Mouse (Mus musculus) heart, embryonic 12.5 days (tissue): ENCODE results near the gene Minpp1. TPM values are rescaled to one million over a fixed set of nuclear protein-coding genes. Genes with fewer than 3 reads are reported as not detected.
"Not testable (repeated sequence)": the region's sequence is repeated elsewhere in the genome, so short reads cannot be mapped to it uniquely, and the experiment has no call there.

Experiments
- ATAC-seq: fragments of 200-750 bp; cut with Nextera tagmentation; 2 replicates; pipeline ENCODE4 v1.8.0; 2017; ENCODE audit warnings: moderate TSS enrichment, moderate library complexity; ENCODE audit not compliant: insufficient number of reproducible peaks, low FRiP score
- H3K27ac ChIP-seq: fragments of 300-500 bp; sonication (generic); 2 replicates; pipeline ENCODE4 v1.5.1; 2016; ENCODE audit warnings: mild to moderate bottlenecking, moderate library complexity; ENCODE audit not compliant: poor library complexity, severe bottlenecking
- H3K27me3 ChIP-seq: fragments of 300-500 bp; sonication (generic); replicated peaks from 2 replicates; pipeline ENCODE4 v1.6.1; 2016; ENCODE audit warnings: mild to moderate bottlenecking, moderate library complexity
- H3K36me3 ChIP-seq: fragments of 300-500 bp; sonication (generic); 2 replicates; pipeline ENCODE4 v1.6.1; 2016; ENCODE audit warnings: mild to moderate bottlenecking, moderate library complexity
- H3K4me1 ChIP-seq: fragments of 300-500 bp; sonication (generic); replicated peaks from 2 replicates; pipeline ENCODE4 v1.6.1; 2016; ENCODE audit warnings: mild to moderate bottlenecking
- H3K4me2 ChIP-seq: fragments of 300-500 bp; sonication (generic); 2 replicates; pipeline ENCODE4 v1.6.1; 2016; ENCODE audit warnings: mild to moderate bottlenecking, moderate library complexity
- H3K4me3 ChIP-seq: fragments of 300-500 bp; sonication (generic); 2 replicates; pipeline ENCODE4 v1.5.1; 2016; ENCODE audit warnings: mild to moderate bottlenecking
- H3K9ac ChIP-seq: fragments of 300-500 bp; sonication (generic); 2 replicates; pipeline ENCODE4 v1.6.1; 2016; ENCODE audit warnings: mild to moderate bottlenecking, moderate library complexity
- H3K9me3 ChIP-seq: fragments of 300-500 bp; sonication (generic); replicated peaks from 2 replicates; pipeline ENCODE4 v1.6.1; 2016; ENCODE audit warnings: mild to moderate bottlenecking, moderate library complexity
- WGBS: fragments of 180-500 bp; shearing (Covaris S2); methylation state at CpG from one replicate; pipeline ENCODE4 v1.1.7; 2016; 5-methylcytosine and 5-hydroxymethylcytosine counted together
- polyA plus RNA-seq: library from polyadenylated mRNA; unstranded; fragments of >200 nt; fragmentation: Nextera tagmentation; extraction: Ambion mirVana; gene quantifications from 2 replicates; pipeline ENCODE4 v1.2.1, GENCODE M21; 2016

Gene Minpp1
- polyA plus RNA-seq, 1 experiment from 2014 or later: 81.1 TPM

GRCm38 (mm10) chr19:32470570-32471263, 14.9 kb upstream of the Minpp1 start:
- Histone ChIP-seq H3K27me3 (no peaks in the 10 kb centered on the region), H3K4me2 (no peak overlapping the region), H3K4me1 (no peaks in the 10 kb centered on the region), H3K4me3 (no peak overlapping the region), H3K36me3 (no peaks in the 10 kb centered on the region), H3K9ac (no peak overlapping the region), H3K27ac (no peak overlapping the region), H3K9me3 (peaks cover 4% of the 10 kb centered on the region; the same call in 1 of the 2 replicates)
- WGBS: 85% methylated on average over 13 of the region's 13 CpGs
- ATAC-seq: peak; percentile 39; the same call in 1 of the 2 replicates

DNA sequence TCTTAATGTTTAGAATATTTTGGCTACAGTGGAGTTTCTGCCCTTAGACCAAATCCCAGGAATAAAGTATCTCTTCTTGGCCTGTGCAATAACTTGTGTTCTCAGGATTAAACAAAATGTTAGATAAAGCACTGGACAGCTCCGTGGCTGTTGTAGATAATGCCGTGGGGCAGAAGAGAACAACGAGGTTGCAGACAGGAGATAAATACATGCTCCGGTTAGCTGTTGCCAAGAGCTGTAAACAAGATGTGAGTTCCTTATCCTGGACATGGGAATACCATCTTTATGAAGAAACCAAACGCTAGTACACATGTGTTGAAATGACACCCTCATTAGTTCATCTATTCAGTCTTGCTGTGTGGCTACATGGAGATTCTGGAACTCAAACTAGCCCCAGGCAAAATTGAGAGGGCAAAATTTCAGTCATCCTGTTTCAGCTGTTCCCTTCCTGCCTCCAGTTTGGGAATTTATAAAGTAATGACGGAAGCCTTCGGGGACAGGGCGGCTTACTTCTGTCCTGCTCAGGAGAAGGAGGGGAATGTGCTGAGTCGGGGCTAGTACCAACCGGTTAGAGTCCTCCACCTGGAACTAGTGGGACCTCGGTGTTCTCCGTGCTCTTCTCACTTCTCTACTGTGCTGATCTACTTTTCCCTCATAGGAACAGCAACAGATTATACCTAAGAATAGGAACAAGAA, 9.4 kb upstream of the Minpp1 start:
- peak; percentile 79 for ATAC-seq
- H3K9ac ChIP-seq: no peak overlapping the region
- WGBS: 60% methylated on average over 12 of the region's 12 CpGs

GRCm38 (mm10) chr19:32476712-32477052, 8.9 kb upstream of the Minpp1 start:
- Histone ChIP-seq H3K9me3 (peaks cover 4% of the 10 kb centered on the region; the same call in 1 of the 2 replicates), H3K4me3 (no peak overlapping the region), H3K36me3 (no peaks in the 10 kb centered on the region), H3K4me1 (peaks cover 9% of the 10 kb centered on the region), H3K9ac (no peak overlapping the region), H3K27me3 (no peaks in the 10 kb centered on the region), H3K4me2 (no peak overlapping the region), H3K27ac (no peak overlapping the region)
- WGBS: 79% methylated on average over 4 of the region's 4 CpGs
- no peak for ATAC-seq

More for the DNA sequence above, 9.4 kb upstream of the Minpp1 start:
- Histone ChIP-seq H3K4me1 (peaks cover 4% of the 10 kb centered on the region; the same call in 1 of the 2 replicates), H3K27me3 (no peaks in the 10 kb centered on the region), H3K9me3 (peaks cover 4% of the 10 kb centered on the region; the same call in 1 of the 2 replicates), H3K27ac (no peak overlapping the region), H3K36me3 (no peaks in the 10 kb centered on the region), H3K4me3 (no peak overlapping the region), H3K4me2 (no peak overlapping the region)

GRCm38 (mm10) chr19:32480255-32480654, 5.3 kb upstream of the Minpp1 start:
- Histone ChIP-seq H3K4me1 (peaks cover 15% of the 10 kb centered on the region), H3K9ac (no peak overlapping the region), H3K4me2 (no peak overlapping the region), H3K36me3 (no peaks in the 10 kb centered on the region), H3K27me3 (no peaks in the 10 kb centered on the region), H3K9me3 (no peaks in the 10 kb centered on the region), H3K4me3 (no peak overlapping the region), H3K27ac (no peak overlapping the region)
- ATAC-seq: no peak
- WGBS: 75% methylated on average over 5 of the region's 5 CpGs

DNA sequence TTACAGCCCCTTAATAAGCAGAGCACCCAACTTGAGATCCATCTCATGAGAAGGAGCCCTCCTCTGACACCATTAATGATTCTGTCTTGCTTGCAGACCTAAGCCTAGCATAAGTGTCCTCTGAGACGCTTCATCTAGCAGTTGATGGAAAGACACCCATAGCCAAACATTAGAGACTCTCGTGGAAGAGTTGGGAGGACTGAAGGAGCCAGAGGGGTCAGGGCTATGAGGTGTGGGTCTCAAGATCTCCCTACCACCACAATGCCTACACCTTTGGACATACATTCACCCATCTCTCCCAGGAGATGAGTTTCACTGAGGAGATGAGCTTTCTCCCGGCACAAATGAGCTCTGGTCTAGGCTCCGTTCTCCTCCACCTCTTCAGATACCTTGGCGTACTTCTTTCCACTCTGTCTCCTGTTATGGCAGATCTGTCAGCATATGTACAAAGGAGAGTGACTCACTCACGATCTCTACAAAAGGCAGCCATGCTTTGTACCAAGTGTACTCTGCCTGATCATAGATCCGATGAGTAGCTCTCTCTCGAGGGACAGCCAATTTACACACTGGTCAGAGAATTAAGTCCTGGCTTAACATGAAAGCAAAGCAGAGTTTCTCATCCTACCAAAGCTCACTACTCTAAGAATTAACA, 4.7 kb upstream of the Minpp1 start:
- WGBS: 82% methylated on average over 8 of the region's 8 CpGs
- ATAC-seq: no peak
- H3K36me3 ChIP-seq: no peaks in the 10 kb centered on the region
- H3K9me3 ChIP-seq: no peaks in the 10 kb centered on the region
- no peak overlapping the region for H3K9ac ChIP-seq
- H3K4me2 ChIP-seq: no peak overlapping the region
- H3K27me3 ChIP-seq: no peaks in the 10 kb centered on the region
- H3K4me3 ChIP-seq: no peak overlapping the region
- H3K27ac ChIP-seq: no peak overlapping the region
- peaks cover 15% of the 10 kb centered on the region for H3K4me1 ChIP-seq

- H3K4me2 ChIP-seq: no peak overlapping the region
- H3K27ac ChIP-seq: no peak overlapping the region
- no peak for ATAC-seq
- peaks cover 16% of the 10 kb centered on the region for H3K4me1 ChIP-seq
- no peaks in the 10 kb centered on the region for H3K36me3 ChIP-seq
- WGBS: 14% methylated on average over 4 of the region's 4 CpGs
- no peak overlapping the region for H3K4me3 ChIP-seq
- H3K9ac ChIP-seq: no peak overlapping the region
- no peaks in the 10 kb centered on the region for H3K9me3 ChIP-seq
- H3K27me3 ChIP-seq: no peaks in the 10 kb centered on the region
Measured at GRCm38 (mm10) chr19:32481511-32481910, 4.1 kb upstream of the Minpp1 start.

DNA sequence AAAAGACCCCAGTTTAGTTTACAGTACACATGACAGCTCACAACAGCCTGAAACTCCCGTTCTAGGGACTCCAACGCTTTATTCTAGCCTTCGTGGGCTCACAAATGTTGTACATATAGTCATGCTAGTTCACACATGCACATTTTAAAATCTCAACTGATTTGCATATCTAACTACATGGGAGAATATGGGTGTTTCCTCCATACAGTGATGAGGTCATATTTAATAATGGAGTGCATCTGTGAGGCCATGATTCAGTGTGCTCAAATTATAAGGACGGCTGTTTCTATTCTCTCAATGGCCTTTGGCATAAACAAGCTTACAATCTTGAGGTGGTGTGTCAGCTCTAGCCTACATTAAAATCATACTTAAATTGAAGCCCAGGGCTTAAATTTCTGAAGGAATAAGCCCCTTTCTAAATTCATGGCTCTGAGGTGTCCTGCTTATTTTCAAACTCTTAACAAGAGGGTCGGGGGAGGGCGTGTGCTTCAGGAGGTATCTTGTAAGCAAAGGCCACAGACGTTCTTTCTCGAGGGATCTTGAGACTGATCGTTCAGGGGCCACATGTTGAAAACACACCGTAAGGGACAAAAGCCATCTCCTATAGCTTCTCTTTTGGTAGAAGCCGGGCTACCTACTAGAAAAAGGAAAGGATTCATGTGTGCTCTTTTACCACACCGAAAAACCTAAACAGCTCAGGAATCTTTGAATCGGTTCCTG, 468 bp upstream of the Minpp1 start:
- no peak for ATAC-seq
- Histone ChIP-seq H3K4me3 (peak overlapping the region; percentile 83), H3K4me2 (peak overlapping the region; percentile 78), H3K36me3 (no peaks in the 10 kb centered on the region), H3K9me3 (no peaks in the 10 kb centered on the region), H3K27ac (peak overlapping the region; percentile 95), H3K4me1 (peaks cover 37% of the 10 kb centered on the region), H3K27me3 (no peaks in the 10 kb centered on the region), H3K9ac (peak overlapping the region; percentile 92)
- WGBS: 17% methylated on average over 13 of the region's 13 CpGs

DNA sequence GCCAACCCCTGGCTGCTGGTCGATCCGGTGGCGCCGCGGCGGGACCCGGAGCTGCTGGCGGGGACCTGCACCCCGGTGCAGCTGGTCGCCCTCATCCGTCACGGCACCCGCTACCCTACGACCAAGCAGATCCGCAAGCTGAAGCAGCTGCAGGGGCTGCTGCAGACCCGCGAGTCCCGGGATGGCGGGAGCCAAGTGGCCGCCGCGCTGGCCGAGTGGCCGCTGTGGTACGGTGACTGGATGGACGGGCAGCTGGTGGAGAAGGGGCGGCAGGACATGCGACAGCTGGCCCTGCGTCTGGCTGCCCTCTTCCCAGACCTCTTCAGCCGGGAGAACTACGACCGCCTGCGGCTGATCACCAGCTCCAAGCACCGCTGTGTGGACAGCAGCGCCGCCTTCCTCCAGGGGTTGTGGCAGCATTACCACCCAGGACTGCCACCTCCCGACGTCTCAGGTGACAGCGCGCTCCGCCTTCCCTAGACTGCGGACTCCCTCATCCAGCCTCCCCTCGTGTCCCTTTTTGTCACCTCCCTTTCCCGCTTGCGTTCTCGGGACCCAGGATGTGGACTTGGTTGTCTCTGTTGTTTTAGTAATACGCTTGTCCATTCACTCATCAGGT, 646 bp downstream of the Minpp1 start:
- not testable (repeated sequence) for H3K27me3 ChIP-seq, H3K36me3 ChIP-seq, H3K9me3 ChIP-seq
- Histone ChIP-seq H3K4me3 (peak overlapping the region; percentile 83), H3K4me2 (peak overlapping the region; percentile 78), H3K4me1 (peaks cover 33% of the 10 kb centered on the region), H3K27ac (peak overlapping the region; percentile 95), H3K9ac (peak overlapping the region; percentile 92)
- ATAC-seq: peak; percentile 90
- under 1% methylated on average over 47 of the region's 47 CpGs for WGBS

GRCm38 (mm10) chr19:32487595-32488255, 2.2 kb downstream of the Minpp1 start:
- ATAC-seq: no peak
- peak overlapping the region; percentile 78 for H3K4me2 ChIP-seq
- H3K9me3 ChIP-seq: no peaks in the 10 kb centered on the region
- peaks cover 28% of the 10 kb centered on the region for H3K4me1 ChIP-seq
- H3K4me3 ChIP-seq: peak overlapping the region; percentile 83
- H3K36me3 ChIP-seq: peaks cover 10% of the 10 kb centered on the region
- no peaks in the 10 kb centered on the region for H3K27me3 ChIP-seq
- H3K27ac ChIP-seq: no peak overlapping the region
- peak overlapping the region; percentile 92; the same call in 1 of the 2 replicates for H3K9ac ChIP-seq
- WGBS: 51% methylated on average over 8 of the region's 8 CpGs

GRCm38 (mm10) chr19:32489166-32489895, 3.8 kb downstream of the Minpp1 start:
- Histone ChIP-seq H3K27ac (no peak overlapping the region), H3K36me3 (peaks cover 22% of the 10 kb centered on the region), H3K4me2 (no peak overlapping the region), H3K9me3 (no peaks in the 10 kb centered on the region), H3K9ac (no peak overlapping the region), H3K4me3 (no peak overlapping the region), H3K4me1 (peaks cover 28% of the 10 kb centered on the region), H3K27me3 (no peaks in the 10 kb centered on the region)
- ATAC-seq: no peak
- WGBS: 90% methylated on average over 12 of the region's 12 CpGs
